Mouse (Mus musculus) MEL (cell line): Measurements from ENCODE around the gene Ak1. TPM values are rescaled to one million over a fixed set of nuclear protein-coding genes. Genes with fewer than 3 reads are reported as not detected.

Experiments used
- DNase-seq: peaks from one replicate; pipeline ENCODE4 v3.0.0; 2011; ENCODE audit warnings: low read depth, low spot score
- H3K27ac ChIP-seq: 2 replicates; pipeline ENCODE4 v1.5.1; 2012; ENCODE audit warnings: low read depth, mild to moderate bottlenecking, control low read depth, low read length, moderate library complexity; ENCODE audit not compliant: control insufficient read depth
- H3K27me3 ChIP-seq, 2 experiments: fragments of 150-350 bp in 1 of 2; sonication (generic) in 1 of 2; 2 replicates each; pipeline ENCODE4 v1.6.1; 2012; ENCODE audit warnings: low read length in 2 of 2, mild to moderate bottlenecking in 2 of 2, improper control_type of control experiment in 1 of 2, moderate library complexity in 1 of 2; ENCODE audit not compliant: insufficient read depth in 2 of 2, control insufficient read depth in 1 of 2
- H3K36me3 ChIP-seq, 2 experiments: 2 replicates each; pipeline ENCODE4 v1.6.1; 2012 to 2014; ENCODE audit warnings: low read length in 2 of 2, improper control_type of control experiment in 1 of 2, inconsistent platforms in 1 of 2, mild to moderate bottlenecking in 1 of 2; ENCODE audit not compliant: insufficient read depth in 2 of 2, control insufficient read depth in 1 of 2
- H3K4me1 ChIP-seq, 2 experiments: fragments of 150-350 bp in 1 of 2; sonication (generic) in 1 of 2; 2 replicates each; pipeline ENCODE4 v1.6.1; 2012; ENCODE audit warnings: low read length in 2 of 2, improper control_type of control experiment in 1 of 2, mild to moderate bottlenecking in 1 of 2; ENCODE audit not compliant: insufficient read depth in 2 of 2, control insufficient read depth in 1 of 2
- H3K4me3 ChIP-seq, 2 experiments: fragments of 150-350 bp in 1 of 2; sonication (generic) in 1 of 2; 2 replicates each; pipeline ENCODE4 v1.5.1; 2012; ENCODE audit warnings: low read depth in 2 of 2, low read length in 2 of 2, mild to moderate bottlenecking in 2 of 2, moderate library complexity in 2 of 2, control low read depth in 1 of 2, improper control_type of control experiment in 1 of 2; ENCODE audit not compliant: control insufficient read depth in 1 of 2, insufficient read depth in 1 of 2
- H3K79me2 ChIP-seq: 2 replicates; pipeline ENCODE4 v1.6.1; 2012; ENCODE audit warnings: mild to moderate bottlenecking, low read length, moderate library complexity; ENCODE audit not compliant: control insufficient read depth, poor library complexity, insufficient read depth
- H3K9ac ChIP-seq: 2 replicates; pipeline ENCODE4 v1.6.1; 2012; ENCODE audit warnings: low read depth, mild to moderate bottlenecking, control low read depth, low read length, moderate library complexity; ENCODE audit not compliant: control insufficient read depth, poor library complexity, severe bottlenecking
- H3K9me3 ChIP-seq: fragments of 150-350 bp; sonication (generic); replicated peaks from 2 replicates; pipeline ENCODE4 v1.6.1; 2012; ENCODE audit warnings: mild to moderate bottlenecking, low read length, improper control_type of control experiment, moderate library complexity; ENCODE audit not compliant: insufficient read depth
- CHD2 ChIP-seq: IDR thresholded peaks from 2 replicates; pipeline ENCODE4 v1.6.1; 2011; ENCODE audit warnings: low read length, improper control_type of control experiment
- CTCF ChIP-seq, 3 experiments: IDR thresholded peaks in 2 of 3; conservative IDR thresholded peaks in 1 of 3; 2 replicates each; pipeline ENCODE4 v1.5.1; 2011 to 2012; ENCODE audit warnings: low read length in 3 of 3, low read depth in 2 of 3, mild to moderate bottlenecking in 2 of 3, improper control_type of control experiment in 1 of 3, inconsistent platforms in 1 of 3, mixed read lengths in 1 of 3, moderate library complexity in 1 of 3; ENCODE audit not compliant: control insufficient read depth in 1 of 3, insufficient read depth in 1 of 3, poor library complexity in 1 of 3, severe bottlenecking in 1 of 3
- HCFC1 ChIP-seq: IDR thresholded peaks from 2 replicates; pipeline ENCODE4 v1.6.1; 2012; ENCODE audit warnings: low read depth, mild to moderate bottlenecking, inconsistent platforms, low read length, improper control_type of control experiment, moderate library complexity
- KAT2A ChIP-seq: conservative IDR thresholded peaks from 2 replicates; pipeline ENCODE4 v1.6.1; 2012; ENCODE audit warnings: low read depth, low read length, improper control_type of control experiment, inconsistent platforms
- MAFK ChIP-seq: IDR thresholded peaks from 2 replicates; pipeline ENCODE4 v1.6.1; 2011; ENCODE audit warnings: low read depth, mild to moderate bottlenecking, low read length, improper control_type of control experiment, borderline replicate concordance
- MAZ ChIP-seq: IDR thresholded peaks from 2 replicates; pipeline ENCODE4 v1.6.1; 2012; ENCODE audit warnings: low read depth, mild to moderate bottlenecking, inconsistent platforms, low read length, improper control_type of control experiment
- MEF2A ChIP-seq: IDR thresholded peaks from 2 replicates; pipeline ENCODE4 v1.6.1; 2014; ENCODE audit warnings: low read depth, mild to moderate bottlenecking, inconsistent platforms, low read length, improper control_type of control experiment; ENCODE audit not compliant: poor library complexity, insufficient replicate concordance, severe bottlenecking; ENCODE audit errors: extremely low read depth
- MXI1 ChIP-seq: IDR thresholded peaks from 2 replicates; pipeline ENCODE4 v1.6.1; 2011; ENCODE audit warnings: mild to moderate bottlenecking, low read depth, low read length, improper control_type of control experiment
- NELFE ChIP-seq: IDR thresholded peaks from 2 replicates; pipeline ENCODE4 v1.6.1; 2011; ENCODE audit warnings: low read depth, low read length, improper control_type of control experiment
- NRF1 ChIP-seq: IDR thresholded peaks from 2 replicates; pipeline ENCODE4 v1.6.1; 2014; ENCODE audit warnings: low read depth, mild to moderate bottlenecking, inconsistent platforms, low read length, improper control_type of control experiment, moderate library complexity; ENCODE audit not compliant: poor library complexity, insufficient read depth, severe bottlenecking
- POLR2A ChIP-seq, 2 experiments: IDR thresholded peaks; 2 replicates each; pipeline ENCODE4 v1.6.1; 2011 to 2012; ENCODE audit warnings: low read length in 2 of 2, mild to moderate bottlenecking in 2 of 2, control low read depth in 1 of 2, improper control_type of control experiment in 1 of 2, low read depth in 1 of 2, moderate library complexity in 1 of 2; ENCODE audit not compliant: control insufficient read depth in 1 of 2, insufficient read depth in 1 of 2, poor library complexity in 1 of 2
- RCOR1 ChIP-seq: IDR thresholded peaks from 2 replicates; pipeline ENCODE4 v1.6.1; 2012; ENCODE audit warnings: low read depth, mild to moderate bottlenecking, inconsistent platforms, low read length, improper control_type of control experiment
- TBP ChIP-seq: IDR thresholded peaks from 2 replicates; pipeline ENCODE4 v1.8.0; 2011; ENCODE audit warnings: low read depth, low read length, improper control_type of control experiment
- polyA plus RNA-seq, 2 experiments: library from polyadenylated mRNA; stranded (reverse) in 1 of 2; unstranded in 1 of 2; fragments of >175 nt in 1 of 2; fragments of >200 nt in 1 of 2; gene quantifications; 2 replicates each; pipeline versions ENCODE4 v1.2.1 to v1.2.4; 2012; ENCODE audit warnings: low replicate concordance in 2 of 2, low read depth in 1 of 2; ENCODE audit not compliant: insufficient read length in 2 of 2, insufficient read depth in 1 of 2, missing spikeins in 1 of 2
- total RNA-seq: library from RNA; depleted of rRNA; stranded (reverse); fragments of 300-350 nt; gene quantifications from 2 replicates; pipeline ENCODE4 v1.2.3, GENCODE M21; 2012

The Ak1 gene
- total and polyA plus RNA-seq, 3 experiments, result 0.12 to 0.13 TPM; not detected in 1

DNA sequence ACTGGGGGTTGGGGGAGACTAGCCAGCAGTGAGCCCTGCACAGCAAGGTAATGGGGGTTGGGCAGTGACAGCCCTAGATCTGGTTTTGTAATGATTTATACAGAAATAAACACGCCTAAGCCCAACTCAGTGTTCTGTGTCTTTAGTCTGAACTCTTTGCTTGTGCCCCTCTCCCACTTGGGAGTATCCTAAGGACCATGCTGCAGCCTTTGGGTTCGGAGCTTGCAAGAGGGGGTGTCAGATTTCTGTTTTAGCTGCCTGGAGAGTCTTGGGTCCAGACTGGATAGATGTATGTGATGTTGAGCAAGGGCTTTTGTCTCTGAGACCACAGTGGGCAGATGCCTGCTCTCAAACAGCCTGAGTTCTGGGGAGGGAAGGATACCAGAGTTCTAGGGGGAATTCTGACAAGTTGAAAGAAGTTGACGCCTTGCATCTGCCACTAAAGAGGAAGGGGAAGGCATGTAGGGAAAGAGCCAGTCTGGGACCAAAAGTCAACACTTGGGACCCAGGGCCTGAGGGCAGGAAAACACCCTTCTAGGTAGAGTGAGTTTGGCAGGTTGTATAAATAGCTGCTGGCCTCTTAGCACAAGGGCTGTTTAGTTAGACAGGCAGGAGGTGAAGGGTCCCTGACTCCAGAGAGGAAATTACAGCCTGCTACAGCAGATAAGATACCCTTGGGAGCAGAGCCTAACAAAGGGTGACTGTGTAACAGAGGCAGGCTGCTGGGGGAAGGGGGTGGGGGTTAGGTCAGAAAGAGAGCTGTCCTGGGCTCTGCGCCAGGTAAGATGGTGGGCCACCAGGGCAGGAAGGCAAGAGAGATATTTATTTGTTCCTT is 659 bp upstream of the Ak1 start (continued):
- TF ChIP-seq MEF2A (no peak), POLR2A (IDR thresholded peaks at IDR 0.05; ENCODE audit: control insufficient read depth in 1 of 2, insufficient read depth in 1 of 2, low read depth in 1 of 2, low read length in 2 of 2, poor library complexity in 1 of 2) (no peak), CTCF (IDR thresholded peaks at IDR 0.05 in 2 of 3, conservative IDR thresholded peaks at IDR 0.05 in 1 of 3; ENCODE audit: control insufficient read depth in 1 of 3, insufficient read depth in 1 of 3, low read depth in 2 of 3, low read length in 3 of 3, poor library complexity in 1 of 3, severe bottlenecking in 1 of 3) (no peak)

GRCm38 (mm10) chr2:32624111-32624748 is 2.7 kb downstream of the Ak1 start:
- H3K9me3 ChIP-seq, result no peaks in the 10 kb centered on the region
- TF ChIP-seq KAT2A (no peak), CHD2 (no peak), MAZ (no peak)
- no peak for DNase-seq
- peaks cover 0 to 11% of the 10 kb centered on the region in 2 experiments; a peak in 2 of 4 replicates for H3K36me3 ChIP-seq
- H3K4me3 ChIP-seq, result no peak overlapping the region
- H3K4me1 ChIP-seq, result peaks cover 2 to 17% of the 10 kb centered on the region in 2 experiments; a peak in 3 of 4 replicates
- H3K27ac ChIP-seq, result no peak overlapping the region
- no peaks in the 10 kb centered on the region for H3K27me3 ChIP-seq
- H3K79me2 ChIP-seq, result no peaks in the 10 kb centered on the region
- H3K9ac ChIP-seq, result no peak overlapping the region

- H3K27ac ChIP-seq, result no peak overlapping the region
- no peaks in the 10 kb centered on the region for H3K9me3 ChIP-seq
- no peak for TF ChIP-seq NELFE
- no peak for TF ChIP-seq RCOR1
- no peak for TF ChIP-seq NRF1
- no peak for TF ChIP-seq TBP
- TF ChIP-seq MAFK, result no peak
- TF ChIP-seq MXI1, result no peak
- TF ChIP-seq HCFC1, result no peak
- TF ChIP-seq CHD2, result no peak
- TF ChIP-seq, all 39 proteins: peak for 0
- Histone ChIP-seq H3K27me3 (no peaks in the 10 kb centered on the region), H3K79me2 (no peaks in the 10 kb centered on the region), H3K9ac (no peak overlapping the region), H3K4me1 (peaks cover 2 to 13% of the 10 kb centered on the region in 2 experiments; a peak in 3 of 4 replicates), H3K36me3 (peaks cover 0 to 9% of the 10 kb centered on the region in 2 experiments; a peak in 2 of 4 replicates), H3K4me3 (no peak overlapping the region)
- DNase-seq, result no peak
Measured at GRCm38 (mm10) chr2:32625212-32625872, 3.8 kb downstream of the Ak1 start.
